Mouse (Mus musculus) megakaryocyte-erythroid progenitor cell, adult 5-6 weeks (primary cell): Measurements from ENCODE around the gene Epha1. TPM values are rescaled to one million over a fixed set of nuclear protein-coding genes. Genes with fewer than 3 reads are reported as not detected.

Experiments used
- ATAC-seq: replicated peaks from 2 replicates; pipeline ENCODE4 v1.8.0; 2016; ENCODE audit warnings: mild to moderate bottlenecking, inconsistent platforms; ENCODE audit not compliant: severe bottlenecking, poor library complexity, low FRiP score, low TSS enrichment
- total RNA-seq, 2 experiments: library from RNA; stranded (forward) in 1 of 2; stranded (reverse) in 1 of 2; fragments of 200-1000, 215-1000 nt in 1 of 2; fragments of >200 nt in 1 of 2; fragmentation: Nextera tagmentation in 1 of 2; gene quantifications; 2 replicates each; pipeline ENCODE4 v1.2.3; 2014 to 2017

The Epha1 gene
- total RNA-seq, 2 experiments from 2014 or later, result not detected

GRCm38 (mm10) chr6:42330946-42331345 lies 42.1 kb downstream of the Epha1 start:
- no peak for ATAC-seq

DNA sequence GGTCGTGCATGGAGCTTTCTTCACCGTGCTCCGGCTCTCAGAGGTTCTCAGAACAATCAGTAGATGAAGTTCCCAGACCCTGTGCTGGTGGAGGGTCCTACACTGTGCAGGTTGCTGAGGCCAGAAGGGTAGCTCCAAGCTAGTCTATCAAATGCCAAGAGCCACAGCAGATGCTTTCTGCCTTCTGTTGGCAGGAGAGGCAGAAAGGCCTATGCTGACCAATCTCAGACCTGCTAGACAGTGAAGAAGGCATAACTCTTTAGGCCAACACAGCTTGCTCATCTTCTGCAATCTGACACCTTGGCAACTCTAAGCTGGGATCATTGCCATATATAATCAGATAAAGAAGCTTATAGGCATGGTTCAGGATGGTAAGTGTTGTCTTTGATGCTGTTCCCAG lies 42.9 kb downstream of the Epha1 start:
- no peak for ATAC-seq

DNA sequence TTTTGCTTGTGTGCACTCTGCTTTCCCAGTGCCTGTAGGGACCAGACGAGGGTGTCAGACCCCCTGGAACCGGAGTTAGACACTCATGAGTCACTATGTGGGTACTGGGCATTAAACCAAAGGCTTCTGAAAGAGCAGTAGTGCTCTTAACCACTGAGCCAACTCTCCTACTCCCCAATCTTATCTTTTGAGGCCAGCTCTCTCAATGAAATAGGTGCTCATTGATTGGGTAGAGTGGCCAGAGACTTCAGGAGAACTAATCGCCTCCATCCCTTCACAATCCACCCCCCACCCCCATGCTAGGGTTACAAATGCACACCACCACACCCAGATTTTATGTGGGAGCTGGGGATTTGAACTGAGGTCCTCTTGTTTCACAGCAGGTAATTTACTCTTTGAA lies 44.3 kb downstream of the Epha1 start:
- ATAC-seq, result peak; percentile 75

DNA sequence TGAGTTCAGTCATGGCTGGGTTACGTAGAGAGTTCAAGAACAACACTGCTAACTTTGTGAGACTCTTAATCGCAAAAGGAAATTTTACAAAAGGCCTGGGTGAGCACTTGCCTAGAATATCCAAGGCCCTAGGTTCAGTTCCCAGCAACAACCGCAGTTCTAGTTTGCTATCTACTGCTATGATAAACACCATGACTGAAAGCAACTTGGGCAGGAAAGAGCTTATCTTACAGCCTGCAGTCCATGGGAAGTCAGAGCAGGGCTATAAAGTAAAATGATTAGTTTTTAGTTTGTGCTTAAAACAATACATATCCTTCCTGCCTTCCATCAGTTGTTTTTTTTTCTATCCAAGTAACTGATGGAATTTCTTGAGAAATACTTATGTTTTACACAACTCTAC lies 46.6 kb downstream of the Epha1 start:
- ATAC-seq, result peak; percentile 66; the same call in 1 of the 2 replicates

- peak; percentile 63 for ATAC-seq
These were observed 47.8 kb downstream of the Epha1 start for GRCm38 (mm10) chr6:42325268-42325609.

GRCm38 (mm10) chr6:42324482-42325267 lies 48.4 kb downstream of the Epha1 start, which contains the start of gene Fam131b:
TSS of gene Fam131b (minus strand) at chr6:42324643.
- no peak for ATAC-seq

DNA sequence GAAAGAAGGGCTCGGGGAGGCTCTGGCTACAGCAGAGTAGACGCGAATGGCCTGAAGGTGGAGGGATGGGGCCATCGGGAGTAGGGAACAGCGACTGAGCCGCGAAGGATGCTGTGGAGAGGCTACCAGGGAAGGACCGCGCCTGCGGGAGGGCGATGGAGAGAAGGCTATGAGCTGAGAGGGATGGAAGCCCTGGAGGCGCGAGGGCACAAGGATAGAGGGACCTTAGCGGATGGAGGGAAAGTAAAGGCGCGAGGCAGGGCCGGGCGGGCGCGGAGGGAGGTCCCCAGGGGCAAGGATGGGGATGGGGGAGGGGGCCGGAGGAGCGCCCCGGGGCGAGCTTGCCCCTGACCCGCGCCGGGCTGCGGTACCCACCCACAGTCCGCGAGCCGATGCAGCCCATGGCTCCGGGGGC lies 49.0 kb downstream of the Epha1 start:
- ATAC-seq, result no peak

GRCm38 (mm10) chr6:42323371-42324066 lies 49.5 kb downstream of the Epha1 start:
- no peak for ATAC-seq

GRCm38 (mm10) chr6:42318293-42318692 lies 54.8 kb downstream of the Epha1 start:
- no peak for ATAC-seq

- no peak for ATAC-seq
These were observed 62.5 kb downstream of the Epha1 start for GRCm38 (mm10) chr6:42310427-42311053.

DNA sequence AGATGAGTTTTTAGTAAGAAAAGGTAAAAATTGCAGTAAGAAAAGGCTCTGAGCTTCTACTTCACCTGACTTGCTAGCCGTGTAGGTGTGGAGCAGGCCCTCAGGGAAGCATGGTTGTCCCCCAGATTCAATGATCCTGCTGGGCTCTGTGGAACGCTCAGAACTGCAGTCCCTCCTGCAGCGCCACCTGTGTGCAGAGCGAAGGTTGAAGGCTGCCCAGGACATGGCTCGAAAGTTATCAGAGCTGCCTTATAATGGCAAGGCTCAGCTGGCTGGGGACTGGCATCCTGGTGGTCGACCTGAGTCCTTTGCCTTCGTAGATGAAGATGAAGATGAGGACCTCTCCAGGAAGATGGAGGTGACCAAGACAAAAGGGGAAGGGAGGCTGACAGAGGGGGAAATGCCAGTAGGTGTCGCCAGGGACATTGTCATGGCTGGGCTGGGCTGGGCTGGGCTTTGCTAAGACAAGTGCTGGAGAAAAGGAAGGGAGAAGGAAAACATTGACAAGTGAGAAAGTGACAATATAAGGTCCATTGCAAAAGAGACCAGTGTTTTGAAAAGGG lies 63.2 kb downstream of the Epha1 start:
- ATAC-seq, result peak; percentile 62; the same call in 1 of the 2 replicates

Other genes starting within 250 kb of the Epha1 start
- not detected in 2 replicates for gene Tas2r139, start 232.3 kb downstream of the Epha1 start, total RNA-seq (2014; fragmentation: Nextera tagmentation)
- not detected in 2 replicates for gene Tas2r139, start 232.3 kb downstream of the Epha1 start, total RNA-seq (2017)
- gene Tas2r144, start 157.9 kb downstream of the Epha1 start, total RNA-seq (2014; fragmentation: Nextera tagmentation), result not detected in 2 replicates
- not detected in 2 replicates for gene Tas2r144, start 157.9 kb downstream of the Epha1 start, total RNA-seq (2017)
- gene Gstk1, start 127.3 kb downstream of the Epha1 start, total RNA-seq (2014; fragmentation: Nextera tagmentation), result 6.0 and 7.8 TPM in 2 replicates
- 1.6 and 5.3 TPM in 2 replicates for gene Gstk1, start 127.3 kb downstream of the Epha1 start, total RNA-seq (2017)
- not detected in 2 replicates for gene Tmem139, start 111.3 kb downstream of the Epha1 start, total RNA-seq (2014; fragmentation: Nextera tagmentation)
- gene Tmem139, start 111.3 kb downstream of the Epha1 start, total RNA-seq (2017), result not detected in 2 replicates
- 68.3 and 86.6 TPM in 2 replicates for gene Casp2, start 108.3 kb downstream of the Epha1 start, total RNA-seq (2014; fragmentation: Nextera tagmentation)
- gene Casp2, start 108.3 kb downstream of the Epha1 start, total RNA-seq (2017), result 51.2 and 76.1 TPM in 2 replicates
- not detected in 2 replicates for gene Clcn1, start 86.6 kb downstream of the Epha1 start, total RNA-seq (2014; fragmentation: Nextera tagmentation)
- not detected in 2 replicates for gene Clcn1, start 86.6 kb downstream of the Epha1 start, total RNA-seq (2017)
- gene Fam131b, start 48.6 kb downstream of the Epha1 start, total RNA-seq (2014; fragmentation: Nextera tagmentation), result not detected in 2 replicates
- not detected in 2 replicates for gene Fam131b, start 48.6 kb downstream of the Epha1 start, total RNA-seq (2017)
- gene Zyx, start 23.6 kb downstream of the Epha1 start, total RNA-seq (2014; fragmentation: Nextera tagmentation), result 43.6 and 51.9 TPM in 2 replicates
- 8.7 and 15.9 TPM in 2 replicates for gene Zyx, start 23.6 kb downstream of the Epha1 start, total RNA-seq (2017)
- 1.3 TPM in 1 of 2 replicates, not detected in the other for gene Tas2r143, start 27.0 kb upstream of the Epha1 start, total RNA-seq (2014; fragmentation: Nextera tagmentation)
- not detected in 2 replicates for gene Tas2r143, start 27.0 kb upstream of the Epha1 start, total RNA-seq (2017)
- gene Tas2r135, start 32.2 kb upstream of the Epha1 start, total RNA-seq (2014; fragmentation: Nextera tagmentation), result not detected in 2 replicates
- gene Tas2r135, start 32.2 kb upstream of the Epha1 start, total RNA-seq (2017), result not detected in 2 replicates
- gene Tas2r126, start 61.3 kb upstream of the Epha1 start, total RNA-seq (2014; fragmentation: Nextera tagmentation), result not detected in 2 replicates
- gene Tas2r126, start 61.3 kb upstream of the Epha1 start, total RNA-seq (2017), result not detected in 2 replicates
- not detected in 2 replicates for gene Olfr458, start 91.9 kb upstream of the Epha1 start, total RNA-seq (2014; fragmentation: Nextera tagmentation)
- not detected in 2 replicates for gene Olfr458, start 91.9 kb upstream of the Epha1 start, total RNA-seq (2017)
- gene Olfr457, start 103.1 kb upstream of the Epha1 start, total RNA-seq (2014; fragmentation: Nextera tagmentation), result not detected in 2 replicates
- gene Olfr457, start 103.1 kb upstream of the Epha1 start, total RNA-seq (2017), result not detected in 2 replicates
- gene Olfr456, start 113.9 kb upstream of the Epha1 start, total RNA-seq (2014; fragmentation: Nextera tagmentation), result not detected in 2 replicates
- gene Olfr456, start 113.9 kb upstream of the Epha1 start, total RNA-seq (2017), result not detected in 2 replicates
- gene Olfr455, start 174.3 kb upstream of the Epha1 start, total RNA-seq (2014; fragmentation: Nextera tagmentation), result not detected in 2 replicates
- not detected in 2 replicates for gene Olfr455, start 174.3 kb upstream of the Epha1 start, total RNA-seq (2017)
- gene Tcaf3, start 224.4 kb upstream of the Epha1 start, total RNA-seq (2014; fragmentation: Nextera tagmentation), result not detected in 2 replicates
- not detected in 2 replicates for gene Tcaf3, start 224.4 kb upstream of the Epha1 start, total RNA-seq (2017)